Mouse (Mus musculus) stomach, postnatal 0 days (tissue): Measurements from ENCODE around the gene Arid3a.

ENCODE experiments used
- CTCF ChIP-seq: IDR thresholded peaks from 2 replicates; pipeline ENCODE4 v1.5.1; 2016; ENCODE audit warnings: antibody characterized with exemption, low read depth, mild to moderate bottlenecking, moderate library complexity
- EP300 ChIP-seq: optimal IDR thresholded peaks from 2 replicates; pipeline ENCODE3; 2016; ENCODE audit warnings: antibody characterized with exemption

- no peak for TF ChIP-seq CTCF
- TF ChIP-seq EP300, result no peak
Measured at GRCm38 (mm10) chr10:79877174-79877573, 49.7 kb upstream of the Arid3a start.
